Mouse (Mus musculus) testis, adult 2 months (tissue): ENCODE results near the gene Mrc1. TPM values are rescaled to one million over a fixed set of nuclear protein-coding genes. Genes with fewer than 3 reads are reported as not detected.
A peak's percentile ranks its signal among the peaks of the same experiment; 100 is the strongest.

Experiments used
- H3K27ac ChIP-seq: fragments of 200-500 bp; 2 replicates; pipeline ENCODE4 v1.5.1; 2012; ENCODE audit warnings: low read depth, low read length; ENCODE audit not compliant: control insufficient read depth, insufficient read depth
- H3K27me3 ChIP-seq: fragments of 200-500 bp; 2 replicates; pipeline ENCODE4 v1.6.1; 2012; ENCODE audit warnings: mild to moderate bottlenecking, low read length, moderate library complexity; ENCODE audit not compliant: control insufficient read depth, insufficient read depth
- H3K36me3 ChIP-seq: fragments of 200-500 bp; 2 replicates; pipeline ENCODE4 v1.6.1; 2012; ENCODE audit warnings: mild to moderate bottlenecking, low read length; ENCODE audit not compliant: control insufficient read depth, insufficient read depth
- H3K4me1 ChIP-seq: fragments of 200-500 bp; 2 replicates; pipeline ENCODE4 v1.6.1; 2012; ENCODE audit warnings: low read length; ENCODE audit not compliant: control insufficient read depth, insufficient read depth
- H3K4me3 ChIP-seq: fragments of 200-500 bp; 2 replicates; pipeline ENCODE4 v1.5.1; 2012; ENCODE audit warnings: low read depth, mild to moderate bottlenecking, low read length, moderate library complexity, mixed read lengths; ENCODE audit not compliant: control insufficient read depth
- CTCF ChIP-seq: fragments of 200-500 bp; IDR thresholded peaks from 2 replicates; pipeline ENCODE4 v1.5.1; 2012; ENCODE audit warnings: low read depth, mild to moderate bottlenecking, inconsistent platforms, low read length, moderate library complexity; ENCODE audit not compliant: control insufficient read depth, insufficient read depth, insufficient replicate concordance
- POLR2A ChIP-seq: fragments of 200-500 bp; IDR thresholded peaks from 2 replicates; pipeline ENCODE4 v1.6.1; 2012; ENCODE audit warnings: low read depth, mild to moderate bottlenecking, inconsistent platforms, low read length, moderate library complexity; ENCODE audit not compliant: control insufficient read depth
- polyA plus RNA-seq: library from polyadenylated mRNA; depleted of rRNA; stranded (reverse); fragments of >200 nt; gene quantifications from 2 replicates; pipeline ENCODE4 v1.2.3, GENCODE M21; 2012

Gene Mrc1
- polyA plus RNA-seq, 1 experiment = 5.1 TPM

DNA sequence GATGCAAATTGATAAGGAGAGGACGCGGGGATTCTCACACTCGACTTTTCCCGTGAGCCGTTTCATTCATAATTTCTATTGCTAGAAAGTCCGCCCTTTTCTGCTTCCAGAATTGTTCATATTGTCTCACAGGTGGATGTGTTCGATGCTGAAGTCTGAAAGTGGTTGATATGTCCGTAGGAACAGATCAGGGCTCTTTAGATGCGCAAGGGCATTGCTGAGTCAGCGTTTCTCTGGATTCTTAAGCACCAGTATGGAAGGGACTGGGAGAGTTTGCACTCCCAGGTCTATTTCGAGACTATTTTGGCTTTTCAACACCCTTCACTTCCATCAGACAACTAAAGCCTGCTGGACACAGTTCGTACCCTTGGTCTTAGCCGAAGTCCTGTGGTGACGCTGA lies 787 bp downstream of the Mrc1 start:
- H3K27ac ChIP-seq = peak overlapping the region; percentile 52; the same call in 1 of the 2 replicates
- no peaks in the 10 kb centered on the region for H3K36me3 ChIP-seq
- peak overlapping the region; percentile 58 for H3K4me3 ChIP-seq
- no peaks in the 10 kb centered on the region for H3K27me3 ChIP-seq
- no peak for TF ChIP-seq POLR2A
- TF ChIP-seq CTCF = no peak
- 0 out of 2 replicates have a peak, but pooled peaks cover 2% of the 10 kb centered on the region for H3K4me1 ChIP-seq

GRCm38 (mm10) chr2:14232897-14233296 lies 3.7 kb downstream of the Mrc1 start:
- TF ChIP-seq CTCF (no peak), POLR2A (no peak)
- Histone ChIP-seq H3K36me3 (no peaks in the 10 kb centered on the region), H3K27ac (no peak overlapping the region), H3K4me1 (0 out of 2 replicates have a peak, but pooled peaks cover 2% of the 10 kb centered on the region), H3K27me3 (no peaks in the 10 kb centered on the region), H3K4me3 (no peak overlapping the region)

- H3K4me1 ChIP-seq = 0 out of 2 replicates have a peak, but pooled peaks cover 2% of the 10 kb centered on the region
- no peak for TF ChIP-seq CTCF
- TF ChIP-seq POLR2A = no peak
- H3K4me3 ChIP-seq = no peak overlapping the region
- H3K27me3 ChIP-seq = no peaks in the 10 kb centered on the region
- no peak overlapping the region for H3K27ac ChIP-seq
- H3K36me3 ChIP-seq = no peaks in the 10 kb centered on the region
Measured at GRCm38 (mm10) chr2:14233983-14234382, 4.8 kb downstream of the Mrc1 start.

- Histone ChIP-seq H3K27me3 (no peaks in the 10 kb centered on the region), H3K4me3 (no peak overlapping the region), H3K27ac (no peak overlapping the region), H3K36me3 (no peaks in the 10 kb centered on the region), H3K4me1 (no peaks in the 10 kb centered on the region)
- TF ChIP-seq POLR2A (no peak), CTCF (no peak)
Measured at GRCm38 (mm10) chr2:14235319-14235718, 6.1 kb downstream of the Mrc1 start.

GRCm38 (mm10) chr2:14236920-14237319 lies 7.7 kb downstream of the Mrc1 start:
- no peaks in the 10 kb centered on the region for H3K36me3 ChIP-seq
- H3K27ac ChIP-seq = no peak overlapping the region
- H3K4me1 ChIP-seq = no peaks in the 10 kb centered on the region
- H3K27me3 ChIP-seq = no peaks in the 10 kb centered on the region
- no peak overlapping the region for H3K4me3 ChIP-seq
- TF ChIP-seq POLR2A (no peak), CTCF (no peak)

GRCm38 (mm10) chr2:14237723-14238122 lies 8.5 kb downstream of the Mrc1 start:
- H3K4me1 ChIP-seq = no peaks in the 10 kb centered on the region
- H3K4me3 ChIP-seq = no peak overlapping the region
- H3K27ac ChIP-seq = peak overlapping the region; percentile 17; the same call in 1 of the 2 replicates
- TF ChIP-seq POLR2A (no peak), CTCF (no peak)
- H3K36me3 ChIP-seq = no peaks in the 10 kb centered on the region
- H3K27me3 ChIP-seq = no peaks in the 10 kb centered on the region

- no peaks in the 10 kb centered on the region for H3K4me1 ChIP-seq
- no peaks in the 10 kb centered on the region for H3K36me3 ChIP-seq
- no peak overlapping the region for H3K27ac ChIP-seq
- H3K27me3 ChIP-seq = no peaks in the 10 kb centered on the region
- no peak overlapping the region for H3K4me3 ChIP-seq
- TF ChIP-seq POLR2A (no peak), CTCF (no peak)
Measured at GRCm38 (mm10) chr2:14239151-14239550, 10.0 kb downstream of the Mrc1 start.

DNA sequence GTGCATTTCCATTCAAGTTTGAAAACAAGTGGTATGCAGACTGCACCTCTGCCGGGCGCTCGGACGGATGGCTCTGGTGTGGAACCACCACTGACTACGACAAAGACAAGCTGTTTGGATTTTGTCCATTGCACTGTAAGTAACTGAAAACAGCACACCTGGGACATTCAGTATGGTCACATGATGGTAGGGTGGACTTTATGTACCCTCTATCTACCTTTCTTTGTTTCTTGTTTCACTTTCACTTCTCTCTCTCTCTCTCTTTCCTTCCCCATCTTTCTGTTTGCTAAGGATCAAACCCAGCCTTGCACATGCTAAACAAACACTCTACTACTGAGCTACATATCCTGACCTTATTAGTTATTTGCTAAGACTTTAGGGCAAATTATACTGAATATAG lies 15.0 kb downstream of the Mrc1 start:
- no peaks in the 10 kb centered on the region for H3K27me3 ChIP-seq
- H3K27ac ChIP-seq = no peak overlapping the region
- H3K4me3 ChIP-seq = no peak overlapping the region
- TF ChIP-seq POLR2A (no peak), CTCF (no peak)
- H3K36me3 ChIP-seq = no peaks in the 10 kb centered on the region
- no peaks in the 10 kb centered on the region for H3K4me1 ChIP-seq
